Mouse (Mus musculus) heart, embryonic 15.5 days (tissue): ENCODE data around the gene Wbp1. TPM values are rescaled to one million over a fixed set of nuclear protein-coding genes. Genes with fewer than 3 reads are reported as not detected.
A peak's percentile ranks its signal among the peaks of the same experiment; 100 is the strongest.

ENCODE experiments used
- ATAC-seq: fragments of 200-750 bp; cut with Nextera tagmentation; replicated peaks from 2 replicates; pipeline ENCODE4 v1.8.0; 2017; ENCODE audit warnings: low read depth, moderate TSS enrichment; ENCODE audit not compliant: insufficient number of reproducible peaks, insufficient read depth, low FRiP score
- H3K27ac ChIP-seq: fragments of 300-500 bp; sonication (generic); 2 replicates; pipeline ENCODE4 v1.5.1; 2015; ENCODE audit warnings: mild to moderate bottlenecking, inconsistent platforms
- H3K27me3 ChIP-seq: fragments of 300-500 bp; sonication (generic); 2 replicates; pipeline ENCODE4 v1.6.1; 2015; ENCODE audit warnings: inconsistent platforms
- H3K36me3 ChIP-seq: fragments of 300-500 bp; sonication (generic); 2 replicates; pipeline ENCODE4 v1.6.1; 2015; ENCODE audit warnings: mild to moderate bottlenecking, inconsistent platforms
- H3K4me1 ChIP-seq: fragments of 300-500 bp; sonication (generic); replicated peaks from 2 replicates; pipeline ENCODE4 v1.6.1; 2015; ENCODE audit warnings: inconsistent platforms
- H3K4me2 ChIP-seq: fragments of 300-500 bp; sonication (generic); 2 replicates; pipeline ENCODE4 v1.6.1; 2015; ENCODE audit warnings: inconsistent platforms, mild to moderate bottlenecking, moderate library complexity
- H3K4me3 ChIP-seq: fragments of 300-500 bp; sonication (generic); 2 replicates; pipeline ENCODE4 v1.5.1; 2015; ENCODE audit warnings: mild to moderate bottlenecking, inconsistent platforms
- H3K9ac ChIP-seq: fragments of 300-500 bp; sonication (generic); 2 replicates; pipeline ENCODE4 v1.6.1; 2015; ENCODE audit warnings: mild to moderate bottlenecking, inconsistent platforms
- H3K9me3 ChIP-seq: fragments of 300-500 bp; sonication (generic); replicated peaks from 2 replicates; pipeline ENCODE4 v1.6.1; 2016; ENCODE audit warnings: inconsistent platforms
- WGBS: fragments of 180-500 bp; shearing (Covaris S2); methylation state at CpG from one replicate; pipeline ENCODE4 v1.1.7; 2015; ENCODE audit warnings: mixed read lengths; 5-methylcytosine and 5-hydroxymethylcytosine counted together
- polyA plus RNA-seq: library from polyadenylated mRNA; unstranded; fragments of >200 nt; fragmentation: Nextera tagmentation; extraction: Ambion mirVana; gene quantifications from 2 replicates; pipeline ENCODE4 v1.2.1, GENCODE M21; 2015

Wbp1 gene
- polyA plus RNA-seq, 1 experiment from 2014 or later, result 81.9 TPM

- no peak for ATAC-seq
- H3K9ac ChIP-seq, result no peak overlapping the region
- peaks cover 4% of the 10 kb centered on the region; the same call in 1 of the 2 replicates for H3K36me3 ChIP-seq
- H3K27ac ChIP-seq, result no peak overlapping the region
- peaks cover 22% of the 10 kb centered on the region for H3K4me1 ChIP-seq
- WGBS, result 91% methylated on average over 5 of the region's 5 CpGs
- H3K9me3 ChIP-seq, result no peaks in the 10 kb centered on the region
- no peaks in the 10 kb centered on the region for H3K27me3 ChIP-seq
- H3K4me2 ChIP-seq, result no peak overlapping the region
- H3K4me3 ChIP-seq, result no peak overlapping the region
Measured at GRCm38 (mm10) chr6:83127419-83127818, 6.1 kb upstream of the Wbp1 start.

- ATAC-seq, result no peak
- H3K4me3 ChIP-seq, result peak within 1 kb of the TSS; percentile 72
- H3K9me3 ChIP-seq, result no peaks in the 10 kb centered on the region
- WGBS, result 25% methylated on average over 5 of the region's 5 CpGs
- H3K27me3 ChIP-seq, result no peaks in the 10 kb centered on the region
- H3K4me1 ChIP-seq, result peaks cover 31% of the 10 kb centered on the region
- H3K4me2 ChIP-seq, result peak within 1 kb of the TSS; percentile 93
- H3K27ac ChIP-seq, result peak within 1 kb of the TSS; percentile 68
- H3K9ac ChIP-seq, result peak within 1 kb of the TSS; percentile 77
- H3K36me3 ChIP-seq, result peaks cover 4% of the 10 kb centered on the region; the same call in 1 of the 2 replicates
Measured at GRCm38 (mm10) chr6:83125331-83125730, 4.0 kb upstream of the Wbp1 start, which contains the start of gene Ino80b. Ino80b (minus strand) TSS chr6:83125431.

- peaks cover 4% of the 10 kb centered on the region; the same call in 1 of the 2 replicates for H3K36me3 ChIP-seq
- under 1% methylated on average over 30 of the region's 30 CpGs for WGBS
- no peak for ATAC-seq
- H3K9ac ChIP-seq, result peak overlapping the region; percentile 77
- no peaks in the 10 kb centered on the region for H3K27me3 ChIP-seq
- peak overlapping the region; percentile 72 for H3K4me3 ChIP-seq
- peaks cover 35% of the 10 kb centered on the region for H3K4me1 ChIP-seq
- H3K4me2 ChIP-seq, result peak overlapping the region; percentile 93
- H3K27ac ChIP-seq, result peak overlapping the region; percentile 68
- H3K9me3 ChIP-seq, result no peaks in the 10 kb centered on the region
Measured at GRCm38 (mm10) chr6:83124851-83125312, 3.5 kb upstream of the Wbp1 start.

- Histone ChIP-seq H3K4me2 (peak overlapping the region; percentile 95; the same call in 1 of the 2 replicates), H3K9me3 (no peaks in the 10 kb centered on the region), H3K4me3 (peak overlapping the region; percentile 77; the same call in 1 of the 2 replicates), H3K9ac (no peak overlapping the region), H3K27ac (no peak overlapping the region), H3K4me1 (peaks cover 43% of the 10 kb centered on the region), H3K36me3 (peaks cover 8% of the 10 kb centered on the region; the same call in 1 of the 2 replicates), H3K27me3 (no peaks in the 10 kb centered on the region)
- 87% methylated on average over 5 of the region's 5 CpGs for WGBS
- ATAC-seq, result no peak
Measured at GRCm38 (mm10) chr6:83122961-83123360, 1.6 kb upstream of the Wbp1 start.

GRCm38 (mm10) chr6:83121863-83122710 lies 728 bp upstream of the Wbp1 start:
- Histone ChIP-seq H3K9me3 (no peaks in the 10 kb centered on the region), H3K4me2 (peak overlapping the region; percentile 95), H3K4me3 (peak overlapping the region; percentile 77), H3K27ac (peak overlapping the region; percentile 92), H3K9ac (peak overlapping the region; percentile 80), H3K4me1 (peaks cover 43% of the 10 kb centered on the region), H3K27me3 (no peaks in the 10 kb centered on the region), H3K36me3 (peaks cover 16% of the 10 kb centered on the region; the same call in 1 of the 2 replicates)
- ATAC-seq, result peak; percentile 42
- 2% methylated on average over 52 of the region's 52 CpGs for WGBS

GRCm38 (mm10) chr6:83119734-83120051 lies 1.7 kb downstream of the Wbp1 start:
- Histone ChIP-seq H3K27ac (peak overlapping the region; percentile 31; the same call in 1 of the 2 replicates), H3K9ac (no peak overlapping the region), H3K27me3 (no peaks in the 10 kb centered on the region), H3K4me3 (0 out of 2 replicates have a peak overlapping the region, but pooled peaks have one; percentile 77), H3K36me3 (peaks cover 16% of the 10 kb centered on the region; the same call in 1 of the 2 replicates), H3K4me2 (peak overlapping the region; percentile 95; the same call in 1 of the 2 replicates), H3K4me1 (peaks cover 54% of the 10 kb centered on the region), H3K9me3 (no peaks in the 10 kb centered on the region)
- 75% methylated on average over 7 of the region's 7 CpGs for WGBS
- no peak for ATAC-seq

- ATAC-seq, result no peak
- H3K4me1 ChIP-seq, result peaks cover 53% of the 10 kb centered on the region
- no peaks in the 10 kb centered on the region for H3K27me3 ChIP-seq
- H3K27ac ChIP-seq, result peak overlapping the region; percentile 31; the same call in 1 of the 2 replicates
- no peak overlapping the region for H3K4me2 ChIP-seq
- no peak overlapping the region for H3K9ac ChIP-seq
- H3K4me3 ChIP-seq, result no peak overlapping the region
- peaks cover 16% of the 10 kb centered on the region; the same call in 1 of the 2 replicates for H3K36me3 ChIP-seq
- H3K9me3 ChIP-seq, result no peaks in the 10 kb centered on the region
- WGBS, result 74% methylated on average over 14 of the region's 14 CpGs
Measured at GRCm38 (mm10) chr6:83118825-83119733, 2.3 kb downstream of the Wbp1 start.

GRCm38 (mm10) chr6:83118369-83118768 lies 3.0 kb downstream of the Wbp1 start:
- WGBS, result 86% methylated on average over 11 of the region's 11 CpGs

GRCm38 (mm10) chr6:83117616-83118015 lies 3.7 kb downstream of the Wbp1 start:
- H3K9me3 ChIP-seq, result no peaks in the 10 kb centered on the region
- H3K27ac ChIP-seq, result no peak overlapping the region
- peaks cover 42% of the 10 kb centered on the region for H3K4me1 ChIP-seq
- no peaks in the 10 kb centered on the region for H3K27me3 ChIP-seq
- 87% methylated on average over 13 of the region's 13 CpGs for WGBS
- H3K36me3 ChIP-seq, result peaks cover 12% of the 10 kb centered on the region; the same call in 1 of the 2 replicates
- ATAC-seq, result no peak
- no peak overlapping the region for H3K4me3 ChIP-seq
- H3K4me2 ChIP-seq, result no peak overlapping the region
- H3K9ac ChIP-seq, result no peak overlapping the region

More at GRCm38 (mm10) chr6:83118369-83118768, 3.0 kb downstream of the Wbp1 start:
- Histone ChIP-seq H3K9me3 (no peaks in the 10 kb centered on the region), H3K4me3 (no peak overlapping the region), H3K4me2 (no peak overlapping the region), H3K36me3 (peaks cover 12% of the 10 kb centered on the region; the same call in 1 of the 2 replicates), H3K9ac (no peak overlapping the region), H3K27me3 (no peaks in the 10 kb centered on the region), H3K27ac (no peak overlapping the region), H3K4me1 (peaks cover 49% of the 10 kb centered on the region)
- no peak for ATAC-seq

- no peak overlapping the region for H3K27ac ChIP-seq
- H3K4me3 ChIP-seq, result no peak overlapping the region
- 80% methylated on average over 4 of the region's 4 CpGs for WGBS
- H3K4me2 ChIP-seq, result no peak overlapping the region
- H3K36me3 ChIP-seq, result peaks cover 12% of the 10 kb centered on the region; the same call in 1 of the 2 replicates
- H3K9ac ChIP-seq, result no peak overlapping the region
- no peak for ATAC-seq
- peaks cover 40% of the 10 kb centered on the region for H3K4me1 ChIP-seq
- no peaks in the 10 kb centered on the region for H3K9me3 ChIP-seq
- no peaks in the 10 kb centered on the region for H3K27me3 ChIP-seq
Measured at GRCm38 (mm10) chr6:83117165-83117438, 4.3 kb downstream of the Wbp1 start.
